8 mouse cellular contexts compared by ENCODE assay signal in genomic region chr11:9048703-9049060, GRCm38 (mm10). TPM values are rescaled to one million over a fixed set of nuclear protein-coding genes. Genes with fewer than 3 reads are reported as not detected.
DNase-seq lines count a peak whose midpoint lies in the region; ATAC-seq lines count a peak whose summit lies in the region.

Sun3 (minus strand) TSS chr11:9048991.

- H3K36me3 ChIP-seq in heart, embryonic 12.5 days: no peaks in the 10 kb centered on the region
- H3K36me3 ChIP-seq in intestine, embryonic 16.5 days (ENCODE audit: control insufficient read depth, insufficient read depth, low read length): no peaks in the 10 kb centered on the region
- H3K36me3 ChIP-seq in midbrain, embryonic 12.5 days: no peaks in the 10 kb centered on the region

- H3K4me1 ChIP-seq in heart, embryonic 12.5 days (replicated peaks): peaks cover 42% of the 10 kb centered on the region
- no peaks in the 10 kb centered on the region for H3K4me1 ChIP-seq in intestine, embryonic 16.5 days (ENCODE audit: control insufficient read depth, insufficient read depth, low read length)
- H3K4me1 ChIP-seq in midbrain, embryonic 12.5 days: peaks cover 9% of the 10 kb centered on the region

- 1% methylated on average over 18 of the region's 18 CpGs for WGBS in heart, embryonic 12.5 days
- under 1% methylated on average over 18 of the region's 18 CpGs for WGBS in intestine, embryonic 16.5 days
- WGBS in midbrain, embryonic 12.5 days: 1% methylated on average over 18 of the region's 18 CpGs

- peak within 1 kb of the TSS; percentile 42 for H3K9ac ChIP-seq in heart, embryonic 12.5 days
- peak within 1 kb of the TSS; percentile 10 for H3K9ac ChIP-seq in intestine, embryonic 16.5 days (ENCODE audit: low read depth, low read length)
- H3K9ac ChIP-seq in midbrain, embryonic 12.5 days (replicated peaks): peak within 1 kb of the TSS; percentile 40; the same call in 1 of the 2 replicates

- H3K27ac ChIP-seq in heart, embryonic 12.5 days (ENCODE audit: poor library complexity, severe bottlenecking): peak within 1 kb of the TSS; percentile 89
- no peak within 1 kb of the TSS for H3K27ac ChIP-seq in intestine, embryonic 16.5 days (ENCODE audit: low read length)
- H3K27ac ChIP-seq in midbrain, embryonic 12.5 days (replicated peaks): no peak within 1 kb of the TSS

- H3K4me2 ChIP-seq in heart, embryonic 12.5 days: peak within 1 kb of the TSS; percentile 97
- H3K4me2 ChIP-seq in intestine, embryonic 16.5 days (ENCODE audit: low read depth, low read length): peak within 1 kb of the TSS; percentile 93
- H3K4me2 ChIP-seq in midbrain, embryonic 12.5 days (replicated peaks): peak within 1 kb of the TSS; percentile 86

- intact Hi-C loops in heart, postnatal 25 days (cut with DNase I): loop anchor here (5.0 kb wide), 1 partner anchor 36 kb away; the partner anchor contains the start of gene Hus1

- no peak for DNase-seq in heart, postnatal 25 days (ENCODE audit: low spot score)
- DNase-seq in urinary bladder, adult 2 months (ENCODE audit: low spot score): peak; percentile 47
- DNase-seq in urinary bladder, postnatal 4 days (ENCODE audit: low spot score in 2 of 2): no peak
- DNase-seq in layer of hippocampus, adult 18-20 months (ENCODE audit: low spot score in 2 of 2): no peak
- no peak for DNase-seq in retina, postnatal 1 day

- H3K9me3 ChIP-seq in heart, embryonic 12.5 days (replicated peaks): no peaks in the 10 kb centered on the region
- no peaks in the 10 kb centered on the region for H3K9me3 ChIP-seq in intestine, embryonic 16.5 days (ENCODE audit: control insufficient read depth, low read length)
- H3K9me3 ChIP-seq in midbrain, embryonic 12.5 days: no peaks in the 10 kb centered on the region

- peak; percentile 52 for ATAC-seq in heart, embryonic 12.5 days (ENCODE audit: insufficient number of reproducible peaks, low FRiP score)
- peak; percentile 90 for ATAC-seq in intestine, embryonic 16.5 days
- ATAC-seq in midbrain, embryonic 12.5 days (ENCODE audit: low FRiP score, low read depth): peak; percentile 78; the same call in 1 of the 2 replicates

- peak within 1 kb of the TSS; percentile 55 for H3K4me3 ChIP-seq in heart, embryonic 12.5 days
- H3K4me3 ChIP-seq in intestine, embryonic 16.5 days (ENCODE audit: low read length): peak within 1 kb of the TSS; percentile 47
- peak within 1 kb of the TSS; percentile 55 for H3K4me3 ChIP-seq in midbrain, embryonic 12.5 days

- 0 out of 2 replicates have a peak, but pooled peaks cover 9% of the 10 kb centered on the region for H3K27me3 ChIP-seq in heart, embryonic 12.5 days (replicated peaks)
- H3K27me3 ChIP-seq in intestine, embryonic 16.5 days (replicated peaks; ENCODE audit: control insufficient read depth, insufficient read depth, low read length): peaks cover 3% of the 10 kb centered on the region; the same call in 1 of the 2 replicates
- H3K27me3 ChIP-seq in midbrain, embryonic 12.5 days: peaks cover 28% of the 10 kb centered on the region

RNA-seq across cellular contexts. Expression of gene Sun3, which starts in this region (rescaled TPM):
- 0.61 and 0.73 TPM in 2 replicates for polyA plus RNA-seq in heart, embryonic 12.5 days (2016; fragmentation: Nextera tagmentation; extraction: Ambion mirVana)
- total RNA-seq in heart, postnatal 25 days (2021): 1 to 10 TPM; 1.8 to 2.4 TPM
- 0.14 TPM in 1 of 2 replicates, not detected in the other for polyA plus RNA-seq in urinary bladder, adult 2 months (2012; rRNA removed)
- polyA plus RNA-seq in intestine, embryonic 16.5 days (2015; fragmentation: Nextera tagmentation; extraction: Ambion mirVana): 0.18 and 0.45 TPM in 2 replicates
- polyA plus RNA-seq in midbrain, embryonic 12.5 days (2016; fragmentation: Nextera tagmentation; extraction: Ambion mirVana): not detected in 2 replicates
- under 1 TPM; 0.38 to 0.82 TPM for total RNA-seq in layer of hippocampus, adult 18-20 months (2021)

Comparison
In these comparisons a context has a peak if more than half of its experiments do, and no peak if none do; other contexts are left out.
1. Peak in ATAC-seq, H3K4me3 ChIP-seq, H3K27ac ChIP-seq, H3K9ac ChIP-seq and H3K4me2 ChIP-seq in heart, embryonic 12.5 days; RNA of the gene not detected or under 1 TPM.
2. Peak in DNase-seq in urinary bladder, adult 2 months; RNA of the gene not detected or under 1 TPM.
3. Peak in ATAC-seq, H3K4me3 ChIP-seq, H3K9ac ChIP-seq and H3K4me2 ChIP-seq in intestine, embryonic 16.5 days; RNA of the gene not detected or under 1 TPM.
4. Peak in ATAC-seq, H3K4me3 ChIP-seq, H3K9ac ChIP-seq and H3K4me2 ChIP-seq in midbrain, embryonic 12.5 days; RNA of the gene not detected or under 1 TPM.